Mouse (Mus musculus): ENCODE results near the gene Fpr-rs4. TPM values are rescaled to one million over a fixed set of nuclear protein-coding genes. Genes with fewer than 3 reads are reported as not detected.
"Not testable (repeated sequence)": the region's sequence is repeated elsewhere in the genome, so short reads cannot be mapped to it uniquely, and the experiment has no call there.

Fpr-rs4 gene
- polyA plus RNA-seq (2014; fragmentation: Nextera tagmentation; extraction: Ambion mirVana): not detected in 2 replicates

DNA sequence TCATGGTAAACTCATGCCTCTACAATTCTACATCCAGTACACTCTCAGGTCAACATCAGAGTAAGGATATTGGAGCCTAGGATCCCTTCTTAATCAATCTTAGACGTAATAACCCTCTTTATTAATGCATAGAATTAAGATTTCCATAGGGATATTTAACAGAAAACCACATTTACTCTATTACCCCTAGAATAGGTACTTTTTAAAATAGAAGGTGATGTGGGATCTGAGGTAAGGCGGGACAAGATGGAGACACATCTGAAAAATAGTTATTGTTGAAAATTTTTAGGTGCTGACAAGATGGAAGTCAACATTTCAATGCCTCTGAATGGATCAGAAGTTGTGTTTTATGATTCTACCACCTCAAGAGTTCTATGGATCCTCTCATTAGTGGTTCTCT is at the start of gene Fpr-rs4:
Gene Fpr-rs4 (plus strand): TSS at position 301 of the 400 bp plus-strand sequence.
- Histone ChIP-seq H3K9ac (ENCODE audit: low read depth, low read length) (no peak within 1 kb of the TSS), H3K36me3 (ENCODE audit: control insufficient read depth, insufficient read depth, low read length) (no peaks in the 10 kb centered on the region), H3K27me3 (ENCODE audit: control insufficient read depth, insufficient read depth, low read length) (no peaks in the 10 kb centered on the region), H3K9me3 (replicated peaks; ENCODE audit: control insufficient read depth, low read length) (0 out of 2 replicates have a peak, but pooled peaks cover 2% of the 10 kb centered on the region), H3K27ac (ENCODE audit: low read depth, low read length) (no peak within 1 kb of the TSS), H3K4me1 (ENCODE audit: control insufficient read depth, insufficient read depth, low read length) (no peaks in the 10 kb centered on the region), H3K4me2 (no peak within 1 kb of the TSS), H3K4me3 (ENCODE audit: low read depth, low read length) (no peak within 1 kb of the TSS)
- no peak for ATAC-seq (replicated peaks; ENCODE audit: insufficient number of reproducible peaks, low FRiP score, low TSS enrichment)
- 53% methylated on average over 2 of the region's 2 CpGs for WGBS (ENCODE audit: insufficient replicate concordance)

DNA sequence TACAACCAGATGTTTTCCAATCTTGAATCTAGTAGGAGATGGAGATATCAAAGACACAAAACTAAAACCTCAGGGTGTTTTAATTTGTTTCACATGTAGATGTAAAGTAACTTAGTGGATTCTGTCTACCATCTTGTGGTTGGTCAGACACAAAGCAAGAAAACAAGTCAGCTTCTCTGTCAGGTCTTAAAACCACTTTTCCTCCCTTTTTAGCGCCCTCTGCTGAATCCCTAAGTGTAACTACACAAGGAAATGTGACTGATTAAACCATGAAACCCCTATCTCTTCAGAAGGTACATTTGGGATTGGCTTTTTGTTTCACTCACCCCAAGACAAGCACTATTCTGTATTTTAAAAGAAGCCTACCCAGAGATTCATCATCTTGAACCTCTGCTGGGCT is 48.1 kb upstream of the Fpr-rs4 start:
- no peak overlapping the region for H3K9ac ChIP-seq (ENCODE audit: low read depth, low read length)

DNA sequence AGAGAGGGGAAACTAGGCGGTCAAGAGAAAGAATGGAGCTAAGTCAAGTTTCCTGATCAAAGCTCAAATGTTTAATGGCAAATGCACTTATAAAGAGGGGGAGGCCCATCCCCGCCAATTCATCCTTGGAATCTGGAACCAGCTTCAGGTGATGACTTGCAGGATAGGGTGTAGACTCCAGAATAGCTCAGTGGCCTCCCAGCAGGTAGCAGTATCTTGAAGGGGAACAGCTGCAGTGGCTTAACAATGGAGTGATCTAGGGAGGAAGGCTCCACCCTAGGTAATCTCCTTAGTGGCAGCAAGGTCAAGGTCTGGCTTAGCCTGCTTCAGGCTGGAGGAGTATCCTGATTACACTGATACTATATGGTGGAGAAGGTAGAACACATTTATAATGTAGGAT is 40.3 kb upstream of the Fpr-rs4 start:
- H3K27me3 ChIP-seq (ENCODE audit: control insufficient read depth, insufficient read depth, low read length); H3K4me3 ChIP-seq (ENCODE audit: low read depth, low read length); H3K4me2 ChIP-seq; H3K9ac ChIP-seq (ENCODE audit: low read depth, low read length); H3K27ac ChIP-seq (ENCODE audit: low read depth, low read length); H3K4me1 ChIP-seq (ENCODE audit: control insufficient read depth, insufficient read depth, low read length); H3K36me3 ChIP-seq (ENCODE audit: control insufficient read depth, insufficient read depth, low read length); ATAC-seq (replicated peaks; ENCODE audit: insufficient number of reproducible peaks, low FRiP score, low TSS enrichment); H3K9me3 ChIP-seq (replicated peaks; ENCODE audit: control insufficient read depth, low read length): not testable (repeated sequence)
- 59% methylated on average over 2 of the region's 2 CpGs for WGBS (ENCODE audit: insufficient replicate concordance)

More for the DNA sequence above, 48.1 kb upstream of the Fpr-rs4 start:
- WGBS (ENCODE audit: insufficient replicate concordance): 27% methylated on average over 1 of the region's 1 CpGs
- Histone ChIP-seq H3K27ac (ENCODE audit: low read depth, low read length) (no peak overlapping the region), H3K4me3 (ENCODE audit: low read depth, low read length) (no peak overlapping the region), H3K9me3 (replicated peaks; ENCODE audit: control insufficient read depth, low read length) (peaks cover 1% of the 10 kb centered on the region; the same call in 1 of the 2 replicates), H3K4me1 (ENCODE audit: control insufficient read depth, insufficient read depth, low read length) (no peaks in the 10 kb centered on the region), H3K4me2 (no peak overlapping the region), H3K36me3 (ENCODE audit: control insufficient read depth, insufficient read depth, low read length) (no peaks in the 10 kb centered on the region), H3K27me3 (ENCODE audit: control insufficient read depth, insufficient read depth, low read length) (no peaks in the 10 kb centered on the region)
- ATAC-seq (replicated peaks; ENCODE audit: insufficient number of reproducible peaks, low FRiP score, low TSS enrichment): no peak

DNA sequence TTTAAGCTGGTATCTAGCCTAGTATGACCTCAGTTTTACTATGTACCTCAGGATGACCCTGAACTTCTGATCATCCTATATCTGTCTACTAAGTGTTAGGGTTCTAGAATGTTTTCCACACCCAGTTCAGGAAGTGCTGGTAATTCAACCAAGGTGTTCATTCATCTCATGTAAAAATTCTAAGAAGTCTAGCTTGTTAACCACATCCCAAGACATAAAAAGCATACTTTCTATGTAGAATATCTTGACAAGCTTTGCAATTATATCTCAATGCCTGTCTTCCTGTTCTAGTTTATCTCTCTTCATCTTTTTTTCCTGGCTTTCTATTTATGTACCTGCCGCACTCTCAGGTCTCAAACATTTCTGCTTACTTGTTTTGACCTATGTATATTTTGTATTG is 16.8 kb upstream of the Fpr-rs4 start:
- Histone ChIP-seq H3K9me3 (replicated peaks; ENCODE audit: control insufficient read depth, low read length) (no peaks in the 10 kb centered on the region), H3K36me3 (ENCODE audit: control insufficient read depth, insufficient read depth, low read length) (no peaks in the 10 kb centered on the region), H3K27ac (ENCODE audit: low read depth, low read length) (no peak overlapping the region), H3K4me2 (no peak overlapping the region), H3K4me1 (ENCODE audit: control insufficient read depth, insufficient read depth, low read length) (no peaks in the 10 kb centered on the region), H3K9ac (ENCODE audit: low read depth, low read length) (no peak overlapping the region), H3K4me3 (ENCODE audit: low read depth, low read length) (no peak overlapping the region), H3K27me3 (ENCODE audit: control insufficient read depth, insufficient read depth, low read length) (no peaks in the 10 kb centered on the region)
- ATAC-seq (replicated peaks; ENCODE audit: insufficient number of reproducible peaks, low FRiP score, low TSS enrichment): no peak
- 83% methylated on average over 1 of the region's 1 CpGs for WGBS (ENCODE audit: insufficient replicate concordance)

DNA sequence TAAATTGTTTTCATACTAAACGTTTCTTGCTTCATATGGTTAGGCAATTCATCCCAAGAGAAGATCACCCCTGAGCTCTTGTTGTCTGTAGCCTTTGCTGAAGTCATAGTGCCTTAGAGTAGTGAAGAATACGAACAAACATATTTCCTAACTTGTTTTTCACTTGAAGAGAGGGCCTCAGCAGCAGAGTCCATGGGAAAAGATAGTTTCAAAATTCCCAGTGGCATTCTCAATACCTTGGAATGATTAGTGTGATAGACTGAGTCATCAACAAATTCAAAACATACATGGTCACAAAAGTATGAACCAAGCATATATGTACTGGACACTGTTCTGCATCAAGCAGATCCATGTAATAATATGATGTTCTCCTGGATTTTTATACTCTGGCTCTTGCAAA is 27.6 kb downstream of the Fpr-rs4 start, which contains the start of gene Vmn2r124:
Gene Vmn2r124 (plus strand): TSS at position 301 of the 400 bp plus-strand sequence.
- no peak within 1 kb of the TSS for H3K4me2 ChIP-seq
- no peak within 1 kb of the TSS for H3K27ac ChIP-seq (ENCODE audit: low read depth, low read length)
- no peak for ATAC-seq (replicated peaks; ENCODE audit: insufficient number of reproducible peaks, low FRiP score, low TSS enrichment)
- H3K4me3 ChIP-seq (ENCODE audit: low read depth, low read length): no peak within 1 kb of the TSS
- no peaks in the 10 kb centered on the region for H3K27me3 ChIP-seq (ENCODE audit: control insufficient read depth, insufficient read depth, low read length)
- H3K9ac ChIP-seq (ENCODE audit: low read depth, low read length): no peak within 1 kb of the TSS
- H3K9me3 ChIP-seq (replicated peaks; ENCODE audit: control insufficient read depth, low read length): no peaks in the 10 kb centered on the region
- no peaks in the 10 kb centered on the region for H3K4me1 ChIP-seq (ENCODE audit: control insufficient read depth, insufficient read depth, low read length)
- H3K36me3 ChIP-seq (ENCODE audit: control insufficient read depth, insufficient read depth, low read length): no peaks in the 10 kb centered on the region
- 44% methylated on average over 2 of the region's 2 CpGs for WGBS (ENCODE audit: insufficient replicate concordance)

Other genes starting within 250 kb of the Fpr-rs4 start
- 15.5 and 25.1 TPM in 2 replicates for gene Spaca6, start 194.6 kb upstream of the Fpr-rs4 start, polyA plus RNA-seq (2014; fragmentation: Nextera tagmentation; extraction: Ambion mirVana)
- gene Has1, start 166.5 kb upstream of the Fpr-rs4 start, polyA plus RNA-seq (2014; fragmentation: Nextera tagmentation; extraction: Ambion mirVana): 0.93 and 2.0 TPM in 2 replicates
- gene Fpr1, start 137.8 kb upstream of the Fpr-rs4 start, polyA plus RNA-seq (2014; fragmentation: Nextera tagmentation; extraction: Ambion mirVana): not detected in 2 replicates
- gene Fpr2, start 133.9 kb upstream of the Fpr-rs4 start, polyA plus RNA-seq (2014; fragmentation: Nextera tagmentation; extraction: Ambion mirVana): not detected in 2 replicates
- gene Fpr3, start 133.9 kb upstream of the Fpr-rs4 start, polyA plus RNA-seq (2014; fragmentation: Nextera tagmentation; extraction: Ambion mirVana): not detected in 2 replicates
- gene Vmn2r124, start 27.7 kb downstream of the Fpr-rs4 start, polyA plus RNA-seq (2014; fragmentation: Nextera tagmentation; extraction: Ambion mirVana): not detected in 2 replicates
- not detected in 2 replicates for gene Vmn2r91, start 63.3 kb downstream of the Fpr-rs4 start, polyA plus RNA-seq (2014; fragmentation: Nextera tagmentation; extraction: Ambion mirVana)
- not detected in 2 replicates for gene Vmn2r92, start 130.2 kb downstream of the Fpr-rs4 start, polyA plus RNA-seq (2014; fragmentation: Nextera tagmentation; extraction: Ambion mirVana)